Mouse (Mus musculus): ENCODE measurements around the gene Rpf1.

The Rpf1 gene

GRCm38 (mm10) chr3:146500003-146500809 lies 21.0 kb downstream of the Rpf1 start:
- peak in 1 of 2 experiments; percentile 41 for DNase-seq

- peak; percentile 84 to 88 for DNase-seq
Measured at GRCm38 (mm10) chr3:146499431-146500002, 21.7 kb downstream of the Rpf1 start, which contains the start of the genes Spata1 and Gng5. Spata1 (minus strand) TSS chr3:146499753. Gng5 (plus strand) TSS chr3:146499807.

GRCm38 (mm10) chr3:146498989-146499388 lies 22.2 kb downstream of the Rpf1 start:
- DNase-seq, result no peak

GRCm38 (mm10) chr3:146494941-146495340 lies 26.3 kb downstream of the Rpf1 start:
- no peak for DNase-seq

GRCm38 (mm10) chr3:146486464-146486863 lies 34.8 kb downstream of the Rpf1 start:
- no peak for DNase-seq

- no peak for DNase-seq
Measured at GRCm38 (mm10) chr3:146482044-146482443, 39.2 kb downstream of the Rpf1 start.

GRCm38 (mm10) chr3:146474428-146474827 lies 46.8 kb downstream of the Rpf1 start:
- DNase-seq, result peak; percentile 35 to 38

GRCm38 (mm10) chr3:146473741-146474140 lies 47.5 kb downstream of the Rpf1 start:
- no peak for DNase-seq

GRCm38 (mm10) chr3:146472657-146473056 lies 48.6 kb downstream of the Rpf1 start:
- no peak for DNase-seq

GRCm38 (mm10) chr3:146469226-146469625 lies 52.0 kb downstream of the Rpf1 start:
- DNase-seq, result no peak

GRCm38 (mm10) chr3:146462939-146463338 lies 58.3 kb downstream of the Rpf1 start:
- DNase-seq, result no peak

All from kidney, adult 8-10 months (tissue).